In genomic region chr3:97649469-97649868, GRCm38 (mm10) we compare ENCODE assay signal across 34 mouse cellular contexts. TPM values are rescaled to one million over a fixed set of nuclear protein-coding genes. Genes with fewer than 3 reads are reported as not detected.
DNase-seq lines count a peak whose midpoint lies in the region; ATAC-seq and TF ChIP-seq lines count a peak whose summit lies in the region.
"Had no signal": no experiment of that assay in that cellular context is flagged by ENCODE, and none has a peak within 500 bp of the region (broad histone marks: within the 10 kb centered on the region; RNA-seq: fewer than 3 reads in every experiment).

No protein-coding gene starts in this region.

- no peak overlapping the region for H3K4me2 ChIP-seq in heart, postnatal 0 days (ENCODE audit: low read depth, low read length)
- H3K4me2 ChIP-seq in forebrain, embryonic 11.5 days (ENCODE audit: low read depth, low read length, severe bottlenecking), result no peak overlapping the region
- H3K4me2 ChIP-seq: heart, embryonic 13.5 days; hindbrain, embryonic 14.5 days had no signal

- ATAC-seq in heart, postnatal 0 days (ENCODE audit: insufficient read depth, low read depth), result no peak
- no peak for ATAC-seq in forebrain, embryonic 11.5 days (replicated peaks; ENCODE audit: low FRiP score)
- ATAC-seq: forebrain, embryonic 14.5 days; forebrain, postnatal 0 days; hindbrain, postnatal 0 days; inflammation-experienced regulatory T-cells, adult 6 months; intestine, embryonic 16.5 days; Patski had no signal

- H3K27me3 ChIP-seq in heart, postnatal 0 days (ENCODE audit: control insufficient read depth, insufficient read depth, low read length), result no peaks in the 10 kb centered on the region
- no peaks in the 10 kb centered on the region for H3K27me3 ChIP-seq in forebrain, embryonic 11.5 days (ENCODE audit: control insufficient read depth, insufficient read depth, low read length)
- H3K27me3 ChIP-seq: heart, embryonic 13.5 days; Patski had no signal

- no peaks in the 10 kb centered on the region for H3K9me3 ChIP-seq in heart, postnatal 0 days (replicated peaks; ENCODE audit: control insufficient read depth, low read length)
- H3K9me3 ChIP-seq in forebrain, embryonic 11.5 days (ENCODE audit: control insufficient read depth, low read length), result no peaks in the 10 kb centered on the region
- H3K9me3 ChIP-seq: forebrain, embryonic 10.5 days; G1E; heart, embryonic 10.5 days had no signal

- H3K4me3 ChIP-seq in gastrocnemius, adult 2 months, result peak overlapping the region; percentile 40
- no peak overlapping the region for H3K4me3 ChIP-seq in heart, postnatal 0 days (ENCODE audit: low read depth, low read length)
- H3K4me3 ChIP-seq in layer of hippocampus, adult 2 months, result no peak overlapping the region
- no peak overlapping the region for H3K4me3 ChIP-seq in forebrain, embryonic 11.5 days (ENCODE audit: low read depth, low read length)
- H3K4me3 ChIP-seq: forebrain, embryonic 10.5 days; heart, embryonic 10.5 days; heart, embryonic 13.5 days had no signal

- H3K27ac ChIP-seq in gastrocnemius, adult 2 months, result peak overlapping the region; percentile 17; the same call in 1 of the 2 replicates
- H3K27ac ChIP-seq in heart, postnatal 0 days (ENCODE audit: low read depth), result peak overlapping the region; percentile 5; the same call in 1 of the 2 replicates
- H3K27ac ChIP-seq in layer of hippocampus, adult 2 months, result 0 out of 2 replicates have a peak overlapping the region, but pooled peaks have one; percentile 62
- H3K27ac ChIP-seq in forebrain, embryonic 11.5 days (ENCODE audit: low read depth, low read length), result no peak overlapping the region
- H3K27ac ChIP-seq: forebrain, embryonic 10.5 days; heart, embryonic 10.5 days; heart, embryonic 13.5 days; hindbrain, embryonic 14.5 days; hindbrain, postnatal 0 days had no signal

- intact Hi-C loops in gastrocnemius, adult 2 months (cut with DNase I), result no loop called here
- intact Hi-C loops in heart, postnatal 10 days (cut with DNase I), result no loop called here

- H3K9ac ChIP-seq in heart, postnatal 0 days (replicated peaks; ENCODE audit: low read depth, low read length), result no peak overlapping the region
- H3K9ac ChIP-seq in forebrain, embryonic 11.5 days (ENCODE audit: low read length), result no peak overlapping the region
- H3K9ac ChIP-seq: forebrain, postnatal 0 days; heart, embryonic 13.5 days; hindbrain, embryonic 14.5 days had no signal

- no peak for TF ChIP-seq EP300 in heart, postnatal 0 days (IDR thresholded peaks at IDR 0.05; ENCODE audit: low read depth)

- no peaks in the 10 kb centered on the region for H3K36me3 ChIP-seq in heart, postnatal 0 days (replicated peaks; ENCODE audit: control insufficient read depth, insufficient read depth, low read length)
- no peaks in the 10 kb centered on the region for H3K36me3 ChIP-seq in forebrain, embryonic 11.5 days (ENCODE audit: control insufficient read depth, insufficient read depth, low read length)
- H3K36me3 ChIP-seq: forebrain, embryonic 10.5 days; G1E; heart, embryonic 10.5 days; heart, embryonic 13.5 days had no signal

- WGBS in heart, postnatal 0 days, result 65% methylated on average over 6 of the region's 6 CpGs
- 89% methylated on average over 6 of the region's 6 CpGs for WGBS in forebrain, embryonic 11.5 days

- peaks cover 30% of the 10 kb centered on the region for H3K4me1 ChIP-seq in heart, postnatal 0 days (ENCODE audit: control insufficient read depth, insufficient read depth)
- no peaks in the 10 kb centered on the region for H3K4me1 ChIP-seq in forebrain, embryonic 11.5 days (replicated peaks; ENCODE audit: control insufficient read depth, insufficient read depth, low read length)

- no peak for DNase-seq in gastrocnemius, adult 2 months
- DNase-seq in gastrocnemius, postnatal 25 days, result no peak
- DNase-seq in heart, postnatal 0 days (ENCODE audit: low spot score), result no peak
- DNase-seq in heart, postnatal 10 days, result no peak
- no peak for DNase-seq in layer of hippocampus, adult 2 months (ENCODE audit: low spot score in 2 of 2)
- DNase-seq in layer of hippocampus, adult 9-11 months, result no peak
- DNase-seq in forebrain, embryonic 11.5 days (ENCODE audit: low spot score), result no peak
- DNase-seq: adrenal gland, adult 2 months; adrenal gland, postnatal 36 days; B cell, adult 2 months; cerebellum, adult 18-20 months; cerebellum, adult 9-10 months; cerebellum, postnatal 14 days; forebrain, postnatal 0 days; gastrocnemius, postnatal 36 days; heart, postnatal 4 days had no signal

- TF ChIP-seq CTCF in gastrocnemius, adult 2 months (IDR thresholded peaks at IDR 0.05), result no peak
- TF ChIP-seq CTCF in heart, postnatal 0 days (IDR thresholded peaks at IDR 0.05; ENCODE audit: low read depth), result no peak
- TF ChIP-seq CTCF in layer of hippocampus, adult 2 months (conservative IDR thresholded peaks at IDR 0.05), result no peak

RNA-seq across cellular contexts. Expression of gene Prkab2, which starts 8.5 kb away (rescaled TPM):
- total RNA-seq in gastrocnemius, adult 2 months (2021), result 100 to 1,000 TPM; 137 to 243 TPM
- total RNA-seq in gastrocnemius, postnatal 25 days (2021), result 100 to 1,000 TPM; 117 to 130 TPM
- total RNA-seq in heart, postnatal 0 days (2014; rRNA removed; ENCODE audit: low replicate concordance), result 12.4 and 17.4 TPM in 2 replicates
- polyA plus RNA-seq in heart, postnatal 0 days (2015; fragmentation: Nextera tagmentation; extraction: Ambion mirVana), result 9.3 and 10.5 TPM in 2 replicates
- total RNA-seq in heart, postnatal 10 days (2021), result 10 to 100 TPM; 17.5 to 18.8 TPM
- 10 to 100 TPM; 34.3 to 34.7 TPM for total RNA-seq in layer of hippocampus, adult 2 months (2021)
- polyA plus RNA-seq in forebrain, embryonic 11.5 days (2014; fragmentation: Nextera tagmentation; extraction: Ambion mirVana), result 6.8 and 7.6 TPM in 2 replicates

RNA-seq across cellular contexts. Expression of gene Fmo5, which starts 20.9 kb away (rescaled TPM):
- total RNA-seq in gastrocnemius, adult 2 months (2021), result 1 to 10 TPM; 6.5 to 7.3 TPM
- 1 to 10 TPM; 4.9 to 6.0 TPM for total RNA-seq in gastrocnemius, postnatal 25 days (2021)
- 3.8 and 19.2 TPM in 2 replicates for total RNA-seq in heart, postnatal 0 days (2014; rRNA removed; ENCODE audit: low replicate concordance)
- 4.6 and 5.0 TPM in 2 replicates for polyA plus RNA-seq in heart, postnatal 0 days (2015; fragmentation: Nextera tagmentation; extraction: Ambion mirVana)
- 1 to 10 TPM; 7.5 to 7.6 TPM for total RNA-seq in heart, postnatal 10 days (2021)
- total RNA-seq in layer of hippocampus, adult 2 months (2021), result 1 to 10 TPM; 3.5 to 5.0 TPM
- 0.65 and 0.69 TPM in 2 replicates for polyA plus RNA-seq in forebrain, embryonic 11.5 days (2014; fragmentation: Nextera tagmentation; extraction: Ambion mirVana)

RNA-seq across cellular contexts. Expression of gene Gm17651, which starts 25.0 kb away (rescaled TPM):
- total RNA-seq in gastrocnemius, adult 2 months (2021), result not detected
- total RNA-seq in gastrocnemius, postnatal 25 days (2021), result not detected
- total RNA-seq in heart, postnatal 0 days (2014; rRNA removed; ENCODE audit: low replicate concordance), result not detected in 2 replicates
- polyA plus RNA-seq in heart, postnatal 0 days (2015; fragmentation: Nextera tagmentation; extraction: Ambion mirVana), result not detected in 2 replicates
- total RNA-seq in heart, postnatal 10 days (2021), result not detected
- total RNA-seq in layer of hippocampus, adult 2 months (2021), result not detected
- not detected in 2 replicates for polyA plus RNA-seq in forebrain, embryonic 11.5 days (2014; fragmentation: Nextera tagmentation; extraction: Ambion mirVana)
- total RNA-seq: adrenal gland, adult 2 months; adrenal gland, postnatal 36 days; CH12.LX; forebrain, postnatal 0 days; G1E; gastrocnemius, adult 8-10 months; gastrocnemius, postnatal 36 days; granulocyte monocyte progenitor cell, adult 5-6 weeks; heart, postnatal 4 days; hindbrain, postnatal 0 days had no signal
- polyA plus RNA-seq: adrenal gland, adult 2 months; embryonic facial prominence, embryonic 11.5 days; embryonic facial prominence, embryonic 14.5 days; forebrain, embryonic 10.5 days; forebrain, embryonic 14.5 days; forebrain, postnatal 0 days; frontal cortex, adult 2 months; G1E; heart, embryonic 10.5 days; heart, embryonic 13.5 days; heart, embryonic 16.5 days; hindbrain, embryonic 11.5 days; hindbrain, embryonic 14.5 days; hindbrain, postnatal 0 days; inflammation-experienced regulatory T-cells, adult 6 months; intestine, embryonic 16.5 days; Patski had no signal

RNA-seq across cellular contexts. Expression of gene Chd1l, which starts 39.5 kb away (rescaled TPM):
- total RNA-seq in gastrocnemius, adult 2 months (2021), result 10 to 100 TPM; 10.6 to 11.5 TPM
- total RNA-seq in gastrocnemius, postnatal 25 days (2021), result 1 to 10 TPM; 9.3 to 9.6 TPM
- total RNA-seq in heart, postnatal 0 days (2014; rRNA removed; ENCODE audit: low replicate concordance), result 7.6 and 13.0 TPM in 2 replicates
- 10.6 and 11.9 TPM in 2 replicates for polyA plus RNA-seq in heart, postnatal 0 days (2015; fragmentation: Nextera tagmentation; extraction: Ambion mirVana)
- total RNA-seq in heart, postnatal 10 days (2021), result 10 to 100 TPM; 12.8 to 14.1 TPM
- 10 to 100 TPM; 10.7 to 12.1 TPM for total RNA-seq in layer of hippocampus, adult 2 months (2021)
- 18.9 and 21.0 TPM in 2 replicates for polyA plus RNA-seq in forebrain, embryonic 11.5 days (2014; fragmentation: Nextera tagmentation; extraction: Ambion mirVana)
